Mouse (Mus musculus) cerebellum, adult (tissue): ENCODE results near the gene Ppp2r5e.

ENCODE experiments used
- ATAC-seq: cut with Nextera tagmentation; 2 replicates; pipeline ENCODE4 v1.9.2; 2017; ENCODE audit warnings: mild to moderate bottlenecking, moderate library complexity, mixed read lengths; ENCODE audit not compliant: insufficient number of reproducible peaks, low FRiP score, low TSS enrichment

Ppp2r5e gene

GRCm38 (mm10) chr12:75540621-75541171 lies 55.3 kb downstream of the Ppp2r5e start:
- ATAC-seq: 0 out of 2 replicates have a peak, but pooled peaks have one; percentile 7

DNA sequence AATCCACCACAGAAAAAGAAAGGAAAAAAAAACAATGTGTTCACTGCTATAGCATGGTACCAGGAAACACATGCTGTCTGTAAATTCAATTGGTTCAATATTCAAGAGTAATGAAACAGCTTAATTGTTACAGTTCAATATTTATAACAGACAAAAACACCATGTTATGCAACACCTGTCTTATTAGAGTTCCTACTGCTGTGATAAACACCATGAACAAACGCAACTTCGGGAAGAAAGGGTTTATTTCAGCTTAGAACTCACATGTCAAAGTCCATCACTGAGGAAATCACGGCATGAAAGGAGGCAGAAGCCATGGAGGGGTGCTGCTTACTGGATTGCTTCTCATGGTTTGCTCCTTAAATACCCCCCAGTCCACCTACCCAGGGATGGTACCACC lies 56.8 kb downstream of the Ppp2r5e start:
- no peak for ATAC-seq

DNA sequence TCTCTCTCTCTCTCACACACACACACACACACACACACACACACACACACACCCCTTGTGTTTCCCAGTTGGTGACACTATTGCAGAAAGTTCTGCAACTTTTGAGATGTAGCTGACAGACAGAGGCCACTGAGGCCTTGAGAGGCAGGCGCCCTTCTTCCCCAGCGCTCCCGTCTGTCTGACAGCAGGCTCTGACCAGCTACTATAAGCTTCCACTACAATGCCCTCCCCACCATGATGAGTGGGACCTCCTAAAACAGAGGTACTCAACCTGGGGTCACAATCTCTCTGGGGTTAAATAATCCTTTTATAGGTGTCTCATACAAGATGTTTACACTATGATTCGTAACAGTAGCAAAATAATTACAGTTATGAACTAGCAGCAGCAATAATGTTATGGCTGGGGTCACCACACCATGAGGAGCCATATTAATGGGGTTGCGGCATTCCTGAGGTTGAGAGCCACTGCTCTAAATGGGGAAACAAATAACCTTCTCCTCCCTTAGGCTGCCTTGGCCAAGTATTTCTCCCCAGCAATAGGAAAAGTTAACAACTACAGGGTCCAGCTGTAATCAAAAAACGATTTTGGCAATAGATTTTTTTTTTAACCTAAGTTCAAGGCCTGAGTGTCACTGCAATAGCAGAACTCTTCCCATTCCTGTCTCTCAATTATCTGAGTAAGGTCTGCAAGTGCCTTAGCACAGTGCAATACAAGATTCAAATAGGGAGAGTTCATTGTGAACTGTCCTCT lies 58.2 kb downstream of the Ppp2r5e start:
- no peak for ATAC-seq

- no peak for ATAC-seq
Measured at GRCm38 (mm10) chr12:75537019-75537672, 58.9 kb downstream of the Ppp2r5e start.

GRCm38 (mm10) chr12:75536566-75536965 lies 59.5 kb downstream of the Ppp2r5e start:
- no peak for ATAC-seq

DNA sequence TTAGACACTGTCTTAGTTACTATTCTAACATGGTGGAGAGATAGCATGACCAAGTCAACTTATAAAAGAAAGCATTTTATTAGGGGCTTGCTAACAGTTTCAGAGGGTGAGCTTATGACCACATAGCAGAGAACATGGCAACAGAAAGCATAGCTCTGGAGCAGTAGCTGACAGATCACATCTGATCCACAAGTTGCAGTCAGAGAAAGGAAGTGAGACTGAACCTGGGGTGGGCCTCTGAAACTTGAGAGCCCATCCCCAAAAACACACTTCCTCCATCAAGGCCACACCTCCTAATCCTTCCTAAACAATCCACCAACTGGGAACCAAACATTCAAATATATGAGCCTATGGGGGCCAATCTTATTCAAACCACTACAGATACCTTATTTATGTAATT lies 62.9 kb downstream of the Ppp2r5e start:
- no peak for ATAC-seq

- no peak for ATAC-seq
Measured at GRCm38 (mm10) chr12:75531895-75532294, 64.2 kb downstream of the Ppp2r5e start.

DNA sequence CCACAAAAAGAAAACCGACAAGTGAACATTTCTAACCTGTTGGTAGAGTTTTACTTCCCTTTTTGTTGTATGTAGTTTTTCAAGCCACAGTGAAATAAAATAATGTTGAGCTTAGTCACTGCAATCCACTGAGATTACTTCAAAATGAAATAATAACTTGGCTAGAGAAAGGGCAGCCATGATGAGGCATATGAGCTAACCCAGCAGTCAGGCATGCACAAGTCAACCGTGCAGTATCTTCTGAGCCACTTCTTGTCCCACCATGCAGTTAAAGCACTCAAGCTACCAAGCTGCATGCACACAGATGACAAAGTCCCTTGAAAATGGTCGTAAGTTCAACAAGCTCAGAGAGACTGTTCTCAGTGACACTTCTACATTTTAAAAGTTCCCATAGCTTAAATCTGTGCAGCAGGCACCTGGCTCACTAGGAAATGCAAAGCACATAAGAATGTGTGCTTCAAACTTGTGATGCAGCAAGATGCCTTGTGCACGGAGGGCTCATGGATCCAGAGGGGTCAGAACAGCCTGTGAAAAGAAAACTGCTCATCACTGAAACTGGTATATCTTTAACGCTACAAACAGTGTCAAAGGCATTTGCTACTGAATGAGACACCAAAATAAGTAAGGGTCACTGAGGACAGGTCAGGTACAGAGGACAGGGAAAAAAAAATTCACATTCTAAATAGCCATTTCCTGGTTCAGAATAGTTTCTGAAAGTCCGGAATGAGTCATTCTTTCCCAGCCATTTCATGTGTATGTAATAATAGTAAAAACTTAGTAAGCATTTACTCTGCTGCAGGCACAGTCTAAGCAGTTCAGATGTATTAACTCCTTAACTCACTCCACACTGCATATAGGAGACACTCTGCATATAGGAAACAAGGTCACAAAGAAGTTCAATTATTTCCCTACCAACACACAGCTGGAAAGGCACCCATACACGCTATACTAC lies 66.9 kb downstream of the Ppp2r5e start:
- no peak for ATAC-seq

GRCm38 (mm10) chr12:75528300-75528699 lies 67.7 kb downstream of the Ppp2r5e start:
- peak; percentile 81 for ATAC-seq

DNA sequence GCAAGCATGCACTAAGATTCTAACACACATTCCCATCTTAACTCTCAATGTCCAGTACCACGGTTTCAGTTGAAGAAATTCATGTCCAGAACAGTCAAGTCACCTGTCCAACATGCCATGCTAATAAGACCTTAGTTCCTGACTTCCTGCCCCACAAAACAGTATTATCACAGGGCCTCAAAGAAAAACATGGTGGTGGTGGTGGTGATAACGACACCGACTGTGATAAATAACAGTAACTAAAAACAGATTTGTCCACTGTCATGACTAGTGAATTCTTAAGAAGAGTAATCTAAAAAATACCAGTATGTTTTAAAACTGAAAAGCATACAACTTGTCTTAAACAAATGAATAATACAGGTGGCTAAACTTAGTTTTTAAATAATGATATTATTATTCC lies 71.8 kb downstream of the Ppp2r5e start:
- ATAC-seq: no peak

DNA sequence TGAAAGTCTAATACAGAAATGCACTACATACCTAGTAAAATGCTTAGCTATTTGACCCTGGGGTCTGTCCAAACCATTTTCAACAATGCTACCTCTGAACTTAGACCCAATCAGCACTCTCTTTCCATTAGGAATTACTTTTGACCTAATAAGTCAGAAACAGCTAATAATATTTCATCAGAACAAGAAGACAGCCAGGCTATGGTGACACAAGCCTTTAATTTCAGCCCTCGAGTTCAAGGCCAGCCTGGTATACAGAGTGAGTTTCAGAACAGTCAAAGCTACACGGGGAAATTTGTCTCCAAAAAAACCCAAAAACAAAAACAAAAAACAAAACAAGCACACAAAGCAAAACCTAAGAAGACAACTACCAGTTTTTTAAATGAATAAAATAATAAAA lies 73.1 kb downstream of the Ppp2r5e start:
- no peak for ATAC-seq

- no peak for ATAC-seq
Measured at GRCm38 (mm10) chr12:75522360-75522759, 73.7 kb downstream of the Ppp2r5e start.

DNA sequence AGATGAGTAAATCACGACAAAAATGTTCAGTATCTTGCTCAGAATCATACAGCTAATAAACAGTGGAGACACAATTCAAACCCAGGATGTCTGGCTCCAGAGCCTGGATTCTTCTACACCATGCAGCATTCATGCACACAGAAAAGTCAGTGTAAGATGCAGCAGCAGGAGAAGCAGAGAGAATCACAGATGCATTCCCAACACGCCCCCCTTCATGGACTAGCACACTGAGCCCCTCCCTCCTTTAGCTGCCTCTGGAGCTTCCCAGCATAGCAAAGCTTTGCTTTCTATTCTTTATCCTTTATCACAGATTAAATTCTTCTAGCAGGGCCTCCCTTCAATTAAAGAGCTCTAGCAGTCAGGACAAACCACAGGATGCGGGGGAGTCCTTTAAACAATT lies 75.7 kb downstream of the Ppp2r5e start:
- ATAC-seq: no peak

DNA sequence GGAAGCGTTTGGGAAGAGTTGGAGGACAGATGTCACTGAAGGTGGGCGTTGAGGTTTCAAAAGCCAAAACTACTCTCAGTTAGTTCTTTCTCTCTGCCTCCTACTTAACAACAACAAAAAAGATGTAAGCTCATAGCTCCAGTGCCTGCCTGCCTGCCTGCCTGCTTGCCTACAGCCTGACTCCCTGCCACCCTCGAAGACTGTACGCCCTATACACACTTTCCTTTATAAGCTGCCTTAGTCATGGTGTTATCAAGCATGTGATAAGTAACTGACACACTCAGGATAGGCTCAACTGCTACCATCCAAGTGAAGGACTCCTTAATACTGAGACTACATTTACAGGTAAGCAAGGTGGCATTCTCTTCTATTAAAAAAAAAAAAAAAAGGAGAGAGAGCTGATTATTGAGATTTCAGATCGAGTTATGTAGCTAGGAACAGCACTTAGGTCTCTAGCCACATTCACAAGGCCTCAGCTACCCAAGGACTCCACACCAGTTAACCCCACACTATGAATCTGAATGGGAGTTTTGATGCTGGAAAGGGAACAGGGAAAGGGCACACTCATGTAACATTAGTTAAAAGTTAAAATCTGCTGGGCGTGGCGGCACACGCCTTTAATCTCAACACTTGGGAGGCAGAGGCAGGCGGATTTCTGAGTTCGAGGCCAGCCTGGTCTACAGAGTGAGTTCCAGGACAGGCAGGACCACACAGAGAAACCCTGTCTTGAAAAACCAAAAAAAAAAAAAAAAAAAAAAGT lies 76.7 kb downstream of the Ppp2r5e start:
- no peak for ATAC-seq

- ATAC-seq: no peak
Measured at GRCm38 (mm10) chr12:75515301-75515906, 80.6 kb downstream of the Ppp2r5e start.

DNA sequence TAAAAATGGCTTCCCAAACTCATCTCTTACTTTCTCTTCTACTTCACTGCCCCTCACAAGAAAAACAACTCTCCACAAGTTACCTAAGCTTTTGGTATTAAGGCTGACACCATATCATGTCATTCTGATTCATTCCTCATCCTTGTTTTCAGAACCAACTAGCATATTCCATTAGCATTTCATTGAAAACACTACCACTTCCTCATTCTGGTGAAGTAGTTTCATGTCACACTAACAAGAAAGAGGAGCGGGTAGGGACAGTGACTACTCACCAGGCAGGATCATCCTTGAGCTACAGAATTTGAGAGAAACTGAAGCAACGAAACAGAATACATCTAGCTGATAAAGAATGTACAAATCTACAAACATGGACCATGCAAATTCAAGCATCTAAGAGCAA lies 84.5 kb downstream of the Ppp2r5e start:
- no peak for ATAC-seq

GRCm38 (mm10) chr12:75504991-75505650 lies 90.9 kb downstream of the Ppp2r5e start:
- ATAC-seq: no peak

GRCm38 (mm10) chr12:75502664-75503063 lies 93.4 kb downstream of the Ppp2r5e start:
- peak; percentile 79; the same call in 1 of the 2 replicates for ATAC-seq

GRCm38 (mm10) chr12:75497698-75498097 lies 98.3 kb downstream of the Ppp2r5e start:
- no peak for ATAC-seq
